Mouse (Mus musculus) CD4-positive naive resting alpha-beta T cell, adult 76 days (primary cell): ENCODE measurements around the gene Mup17. TPM values are rescaled to one million over a fixed set of nuclear protein-coding genes. Genes with fewer than 3 reads are reported as not detected.

ENCODE experiments used
- total RNA-seq: library from RNA; stranded (reverse); gene quantifications from one replicate; pipeline ENCODE4 v1.2.4, GENCODE M21; 2023

Gene Mup17
- not detected for total RNA-seq

GRCm38 (mm10) chr4:61595771-61596170, at the start of gene Mup17:
Mup17 (minus strand) TSS chr4:61595871.

Other genes starting within 250 kb of the Mup17 start
- not detected for gene Mup15, start 156.1 kb downstream of the Mup17 start, total RNA-seq
- not detected for gene Mup16, start 76.3 kb downstream of the Mup17 start, total RNA-seq
- gene Mup18, start 78.3 kb upstream of the Mup17 start, total RNA-seq: not detected
- not detected for gene Mup19, start 186.4 kb upstream of the Mup17 start, total RNA-seq
- gene Mup5, start 239.4 kb upstream of the Mup17 start, total RNA-seq: not detected